Mouse (Mus musculus): ENCODE measurements around the gene Cenpc1. TPM values are rescaled to one million over a fixed set of nuclear protein-coding genes. Genes with fewer than 3 reads are reported as not detected.

The Cenpc1 gene
- polyA plus RNA-seq (2012; rRNA removed) (12.8 and 18.9 TPM in 2 replicates), polyA plus RNA-seq (2014; fragmentation: Nextera tagmentation; extraction: Ambion mirVana) (26.4 and 29.2 TPM in 2 replicates)

DNA sequence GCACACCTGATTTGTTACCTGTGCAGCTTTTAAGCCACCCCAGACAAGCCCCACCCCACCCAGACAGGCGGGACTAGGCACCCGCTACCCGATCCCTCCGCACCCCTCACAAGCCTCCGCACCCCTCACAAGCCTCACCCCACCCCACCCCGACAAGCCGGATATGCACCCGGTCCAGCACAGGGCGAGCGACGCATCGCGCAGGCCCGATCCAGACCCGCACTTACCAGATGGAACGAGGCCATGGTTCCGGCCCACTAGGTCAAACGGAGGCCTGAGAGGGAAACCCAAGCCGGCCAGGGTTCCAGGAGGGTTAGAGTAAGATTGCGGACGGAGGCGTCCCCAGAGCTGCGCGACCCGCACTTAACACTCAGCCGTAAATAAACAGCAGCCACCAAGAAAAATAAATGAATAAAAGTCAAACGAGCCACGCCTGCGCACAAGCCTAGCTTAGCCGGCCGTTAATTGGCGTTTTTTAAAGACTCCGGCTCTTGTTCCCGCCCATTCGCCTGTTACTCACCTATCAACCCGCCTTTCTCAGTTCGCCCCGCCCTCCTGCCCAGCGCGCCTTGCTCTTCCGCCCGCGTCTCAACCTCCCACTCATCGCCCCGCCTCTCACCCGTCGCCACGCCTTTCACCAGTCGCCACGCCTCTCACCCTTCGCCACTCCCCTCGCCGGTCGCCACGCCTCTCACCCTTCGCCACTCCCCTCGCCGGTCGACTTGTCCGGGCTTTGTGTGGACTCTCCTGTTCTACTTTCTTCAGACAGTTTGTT is at the start of gene Cenpc1:
Gene Cenpc1, minus strand, starts transcription at position 483 of the 775 bp plus-strand sequence.
- Histone ChIP-seq H3K9ac (ENCODE audit: low read depth, low read length, severe bottlenecking) (peak within 1 kb of the TSS; percentile 80), H3K4me3 (replicated peaks; ENCODE audit: low read length) (peak within 1 kb of the TSS; percentile 84), H3K36me3 (ENCODE audit: control insufficient read depth, insufficient read depth, low read length) (no peaks in the 10 kb centered on the region), H3K27me3 (ENCODE audit: control insufficient read depth, insufficient read depth, low read length) (no peaks in the 10 kb centered on the region), H3K4me2 (replicated peaks; ENCODE audit: low read depth, low read length, severe bottlenecking) (peak within 1 kb of the TSS; percentile 71), H3K9me3 (ENCODE audit: control insufficient read depth, low read length) (no peaks in the 10 kb centered on the region), H3K4me1 (ENCODE audit: control insufficient read depth, insufficient read depth, low read length) (no peaks in the 10 kb centered on the region; the same call in 1 of the 2 replicates), H3K27ac (replicated peaks; ENCODE audit: low read depth, low read length) (peak within 1 kb of the TSS; percentile 91)
- peak; percentile 98 for DNase-seq (ENCODE audit: low spot score)
- under 1% methylated on average over 55 of the region's 60 CpGs for WGBS
- peak; percentile 75; the same call in 1 of the 2 replicates for TF ChIP-seq POLR2A (IDR thresholded peaks at IDR 0.05; ENCODE audit: borderline replicate concordance, extremely low read depth, insufficient read depth, insufficient read length)
- peak; percentile 97 for ATAC-seq (ENCODE audit: low FRiP score, low read depth)

DNA sequence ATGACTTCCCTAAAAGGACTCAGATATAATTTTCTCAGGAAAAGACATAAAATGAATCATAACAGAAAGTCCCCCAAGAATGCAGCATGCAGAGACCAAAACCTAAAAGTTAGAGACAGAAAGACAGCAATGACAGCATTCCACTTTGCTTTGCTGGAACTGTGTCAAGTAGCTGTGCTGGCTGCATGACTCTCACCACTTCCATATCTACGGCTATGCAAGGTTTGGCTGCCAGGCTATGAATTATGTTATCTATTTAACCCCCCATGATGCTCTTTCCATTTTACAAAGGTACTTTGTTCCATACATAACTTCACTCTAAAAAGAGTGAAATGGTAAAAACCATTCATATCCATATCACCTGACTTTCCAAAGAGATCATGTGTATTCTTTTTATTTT is 48.6 kb upstream of the Cenpc1 start:
- DNase-seq (ENCODE audit: low spot score): no peak
- no peaks in the 10 kb centered on the region for H3K4me1 ChIP-seq (ENCODE audit: control insufficient read depth, insufficient read depth, low read length)
- H3K4me2 ChIP-seq (replicated peaks; ENCODE audit: low read depth, low read length, severe bottlenecking): no peak overlapping the region
- ATAC-seq (ENCODE audit: low FRiP score, low read depth): no peak
- H3K9ac ChIP-seq (ENCODE audit: low read depth, low read length, severe bottlenecking): no peak overlapping the region
- 91% methylated on average over 1 of the region's 1 CpGs for WGBS
- H3K27ac ChIP-seq (replicated peaks; ENCODE audit: low read depth, low read length): no peak overlapping the region
- TF ChIP-seq POLR2A (IDR thresholded peaks at IDR 0.05; ENCODE audit: borderline replicate concordance, extremely low read depth, insufficient read depth, insufficient read length): no peak
- no peak overlapping the region for H3K4me3 ChIP-seq (replicated peaks; ENCODE audit: low read length)
- no peaks in the 10 kb centered on the region for H3K27me3 ChIP-seq (ENCODE audit: control insufficient read depth, insufficient read depth, low read length)
- peaks cover 39% of the 10 kb centered on the region for H3K36me3 ChIP-seq (ENCODE audit: control insufficient read depth, insufficient read depth, low read length)
- H3K9me3 ChIP-seq (ENCODE audit: control insufficient read depth, low read length): no peaks in the 10 kb centered on the region

DNA sequence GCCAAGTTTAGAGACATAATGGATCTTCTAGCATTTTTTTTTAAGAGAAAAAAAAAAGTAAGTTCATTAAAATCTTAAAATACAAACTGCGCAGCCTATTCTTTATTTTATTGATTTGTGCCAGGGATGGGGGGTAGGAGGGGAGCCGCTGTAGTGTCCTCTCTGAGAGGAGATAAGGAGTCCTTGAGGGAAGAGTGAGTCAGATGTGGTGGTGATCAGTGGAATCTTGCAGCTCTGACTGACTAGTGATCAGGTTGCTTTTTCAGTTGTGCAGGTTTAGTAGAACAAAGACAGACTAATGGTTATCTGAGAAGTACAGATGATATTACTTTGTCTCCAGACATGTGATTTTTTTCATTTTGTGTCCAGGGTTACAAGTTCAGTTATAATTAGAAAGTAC is 47.7 kb upstream of the Cenpc1 start:
- peaks cover 32% of the 10 kb centered on the region for H3K36me3 ChIP-seq (ENCODE audit: control insufficient read depth, insufficient read depth, low read length)
- no peak overlapping the region for H3K27ac ChIP-seq (replicated peaks; ENCODE audit: low read depth, low read length)
- no peaks in the 10 kb centered on the region for H3K9me3 ChIP-seq (ENCODE audit: control insufficient read depth, low read length)
- no peak overlapping the region for H3K9ac ChIP-seq (ENCODE audit: low read depth, low read length, severe bottlenecking)
- ATAC-seq (ENCODE audit: low FRiP score, low read depth) (no peak), DNase-seq (ENCODE audit: low spot score) (no peak)
- no peaks in the 10 kb centered on the region for H3K27me3 ChIP-seq (ENCODE audit: control insufficient read depth, insufficient read depth, low read length)
- H3K4me1 ChIP-seq (ENCODE audit: control insufficient read depth, insufficient read depth, low read length): no peaks in the 10 kb centered on the region
- H3K4me2 ChIP-seq (replicated peaks; ENCODE audit: low read depth, low read length, severe bottlenecking): no peak overlapping the region
- H3K4me3 ChIP-seq (replicated peaks; ENCODE audit: low read length): no peak overlapping the region
- TF ChIP-seq POLR2A (IDR thresholded peaks at IDR 0.05; ENCODE audit: borderline replicate concordance, extremely low read depth, insufficient read depth, insufficient read length): no peak
- 96% methylated on average over 2 of the region's 2 CpGs for WGBS

DNA sequence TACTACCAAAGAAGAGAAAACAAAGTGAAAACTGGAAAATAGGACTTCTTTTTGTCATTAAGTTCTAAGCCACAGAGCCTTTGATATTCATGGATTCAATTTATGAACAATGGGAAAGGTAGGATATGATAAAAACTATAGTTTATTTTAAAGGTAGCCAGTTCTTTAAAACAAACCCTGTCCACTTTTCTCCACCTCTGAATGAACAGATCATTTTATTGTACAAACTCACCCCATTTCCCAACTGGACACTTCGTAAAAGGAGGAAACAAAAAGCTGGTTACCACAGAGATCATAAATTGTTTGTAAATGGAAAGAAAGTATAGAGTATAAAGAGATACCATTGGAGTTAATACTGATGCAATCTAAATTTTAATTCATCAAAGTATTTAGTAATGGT is 45.7 kb upstream of the Cenpc1 start:
- no peak for ATAC-seq (ENCODE audit: low FRiP score, low read depth)
- 96% methylated on average over 1 of the region's 1 CpGs for WGBS
- Histone ChIP-seq H3K27me3 (ENCODE audit: control insufficient read depth, insufficient read depth, low read length) (no peaks in the 10 kb centered on the region), H3K27ac (replicated peaks; ENCODE audit: low read depth, low read length) (no peak overlapping the region), H3K36me3 (ENCODE audit: control insufficient read depth, insufficient read depth, low read length) (peaks cover 30% of the 10 kb centered on the region), H3K4me1 (ENCODE audit: control insufficient read depth, insufficient read depth, low read length) (no peaks in the 10 kb centered on the region), H3K4me2 (replicated peaks; ENCODE audit: low read depth, low read length, severe bottlenecking) (no peak overlapping the region), H3K9me3 (ENCODE audit: control insufficient read depth, low read length) (no peaks in the 10 kb centered on the region), H3K9ac (ENCODE audit: low read depth, low read length, severe bottlenecking) (no peak overlapping the region), H3K4me3 (replicated peaks; ENCODE audit: low read length) (no peak overlapping the region)
- no peak for TF ChIP-seq POLR2A (IDR thresholded peaks at IDR 0.05; ENCODE audit: borderline replicate concordance, extremely low read depth, insufficient read depth, insufficient read length)
- no peak for DNase-seq (ENCODE audit: low spot score)

DNA sequence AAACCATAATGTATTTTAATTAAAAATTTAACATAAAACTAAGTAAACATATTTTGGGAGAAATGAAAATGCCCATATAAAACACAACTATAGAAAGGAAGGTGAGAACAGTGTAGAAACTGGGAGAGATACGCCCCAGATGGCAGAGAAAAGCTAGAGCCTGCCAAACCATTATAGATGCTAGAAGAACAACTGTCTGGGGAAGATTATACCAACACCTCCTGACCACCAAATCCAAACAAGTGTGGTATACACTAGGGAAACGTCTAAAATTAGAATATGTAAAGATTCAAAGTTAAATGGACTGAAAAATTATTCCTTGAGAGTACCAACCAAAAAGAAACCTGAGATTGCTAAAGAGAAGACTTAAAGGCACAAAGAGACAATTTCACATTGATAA is 41.2 kb upstream of the Cenpc1 start:
- 86% methylated on average over 2 of the region's 2 CpGs for WGBS
- H3K9ac ChIP-seq (ENCODE audit: low read depth, low read length, severe bottlenecking): no peak overlapping the region
- ATAC-seq (ENCODE audit: low FRiP score, low read depth): no peak

More for the DNA sequence above, 41.2 kb upstream of the Cenpc1 start:
- no peaks in the 10 kb centered on the region for H3K9me3 ChIP-seq (ENCODE audit: control insufficient read depth, low read length)
- H3K36me3 ChIP-seq (ENCODE audit: control insufficient read depth, insufficient read depth, low read length): peaks cover 18% of the 10 kb centered on the region
- no peak overlapping the region for H3K4me2 ChIP-seq (replicated peaks; ENCODE audit: low read depth, low read length, severe bottlenecking)
- H3K27ac ChIP-seq (replicated peaks; ENCODE audit: low read depth, low read length): no peak overlapping the region
- no peak overlapping the region for H3K4me3 ChIP-seq (replicated peaks; ENCODE audit: low read length)
- H3K27me3 ChIP-seq (ENCODE audit: control insufficient read depth, insufficient read depth, low read length): no peaks in the 10 kb centered on the region
- no peak for DNase-seq (ENCODE audit: low spot score)
- no peaks in the 10 kb centered on the region for H3K4me1 ChIP-seq (ENCODE audit: control insufficient read depth, insufficient read depth, low read length)
- no peak for TF ChIP-seq POLR2A (IDR thresholded peaks at IDR 0.05; ENCODE audit: borderline replicate concordance, extremely low read depth, insufficient read depth, insufficient read length)
